Comparison of ENCODE assay signal across 9 mouse cellular contexts in genomic region chr8:91800523-91801240, GRCm38 (mm10). TPM values are rescaled to one million over a fixed set of nuclear protein-coding genes. Genes with fewer than 3 reads are reported as not detected.
DNase-seq lines count a peak whose midpoint lies in the region; ATAC-seq and TF ChIP-seq lines count a peak whose summit lies in the region.
"Had no signal": no experiment of that assay in that cellular context is flagged by ENCODE, and none has a peak within 500 bp of the region (broad histone marks: within the 10 kb centered on the region; RNA-seq: fewer than 3 reads in every experiment).

No protein-coding gene starts in this region.

- H3K4me1 ChIP-seq in forebrain, embryonic 16.5 days (replicated peaks; ENCODE audit: control insufficient read depth, insufficient read depth, low read length) = peaks cover 32% of the 10 kb centered on the region
- H3K4me1 ChIP-seq in kidney, embryonic 15.5 days = peaks cover 74% of the 10 kb centered on the region
- H3K4me1 ChIP-seq in midbrain, embryonic 12.5 days = peaks cover 70% of the 10 kb centered on the region

- peak overlapping the region; percentile 73 for H3K4me3 ChIP-seq in gastrocnemius, adult 2 months
- H3K4me3 ChIP-seq in forebrain, embryonic 16.5 days (replicated peaks; ENCODE audit: low read length) = peak overlapping the region; percentile 43
- peak overlapping the region; percentile 69 for H3K4me3 ChIP-seq in kidney, embryonic 15.5 days (replicated peaks)
- peak overlapping the region; percentile 88 for H3K4me3 ChIP-seq in midbrain, embryonic 12.5 days

- TF ChIP-seq CTCF in gastrocnemius, adult 2 months (IDR thresholded peaks at IDR 0.05) = no peak

- H3K36me3 ChIP-seq in forebrain, embryonic 16.5 days (ENCODE audit: control insufficient read depth, insufficient read depth) = no peaks in the 10 kb centered on the region
- no peaks in the 10 kb centered on the region for H3K36me3 ChIP-seq in kidney, embryonic 15.5 days
- peaks cover 12% of the 10 kb centered on the region for H3K36me3 ChIP-seq in midbrain, embryonic 12.5 days

- under 1% methylated on average over 58 of the region's 64 CpGs for WGBS in forebrain, embryonic 16.5 days
- WGBS in kidney, embryonic 15.5 days = under 1% methylated on average over 58 of the region's 64 CpGs
- under 1% methylated on average over 55 of the region's 64 CpGs for WGBS in midbrain, embryonic 12.5 days

- peak; percentile 56 for DNase-seq in gastrocnemius, adult 2 months
- DNase-seq in gastrocnemius, adult 18-20 months (ENCODE audit: low spot score) = no peak
- DNase-seq in adipocyte (ENCODE audit: low spot score) = peak; percentile 16
- no peak for DNase-seq in frontal cortex, postnatal 14 days (ENCODE audit: low spot score in 2 of 2)
- DNase-seq in layer of hippocampus, postnatal 36 days = no peak

- peak overlapping the region; percentile 47 for H3K9ac ChIP-seq in forebrain, embryonic 16.5 days (replicated peaks; ENCODE audit: low read depth, low read length)
- H3K9ac ChIP-seq in kidney, embryonic 15.5 days = peak overlapping the region; percentile 74
- peak overlapping the region; percentile 98 for H3K9ac ChIP-seq in midbrain, embryonic 12.5 days (replicated peaks)

- peak overlapping the region; percentile 70 for H3K4me2 ChIP-seq in forebrain, embryonic 16.5 days (ENCODE audit: low read length)
- H3K4me2 ChIP-seq in kidney, embryonic 15.5 days = peak overlapping the region; percentile 96
- peak overlapping the region; percentile 64 for H3K4me2 ChIP-seq in midbrain, embryonic 12.5 days (replicated peaks)

- intact Hi-C loops in gastrocnemius, adult 2 months (cut with DNase I) = no loop called here

- H3K9me3 ChIP-seq in forebrain, embryonic 16.5 days (ENCODE audit: control insufficient read depth, low read length) = no peaks in the 10 kb centered on the region
- no peaks in the 10 kb centered on the region for H3K9me3 ChIP-seq in kidney, embryonic 15.5 days (replicated peaks)
- no peaks in the 10 kb centered on the region for H3K9me3 ChIP-seq in midbrain, embryonic 12.5 days

- peak overlapping the region; percentile 81 for H3K27ac ChIP-seq in gastrocnemius, adult 2 months
- H3K27ac ChIP-seq in forebrain, embryonic 16.5 days (ENCODE audit: low read length) = no peak overlapping the region
- H3K27ac ChIP-seq in kidney, embryonic 15.5 days = peak overlapping the region; percentile 92
- peak overlapping the region; percentile 100 for H3K27ac ChIP-seq in midbrain, embryonic 12.5 days (replicated peaks)

- ATAC-seq in forebrain, embryonic 16.5 days = peak; percentile 19; the same call in 1 of the 2 replicates
- ATAC-seq in kidney, embryonic 15.5 days (replicated peaks; ENCODE audit: low FRiP score) = peak; percentile 5; the same call in 1 of the 2 replicates
- ATAC-seq in midbrain, embryonic 12.5 days (ENCODE audit: low FRiP score, low read depth) = 0 out of 2 replicates have a peak, but pooled peaks have one; percentile 4

- peaks cover 78% of the 10 kb centered on the region for H3K27me3 ChIP-seq in forebrain, embryonic 16.5 days (replicated peaks; ENCODE audit: control insufficient read depth, insufficient read depth, low read length)
- H3K27me3 ChIP-seq in kidney, embryonic 15.5 days = peaks cover 96% of the 10 kb centered on the region
- H3K27me3 ChIP-seq in midbrain, embryonic 12.5 days = peaks cover 35% of the 10 kb centered on the region

RNA-seq across cellular contexts. Expression of gene Irx3, which starts 1.2 kb away (rescaled TPM):
- total RNA-seq in gastrocnemius, adult 2 months (2021) = 1 to 10 TPM; 1.4 to 4.2 TPM
- total RNA-seq in gastrocnemius, adult 18-20 months (2021) = 1 to 10 TPM; 4.5 TPM
- polyA plus RNA-seq in forebrain, embryonic 16.5 days (2015; fragmentation: Nextera tagmentation; extraction: Ambion mirVana) = 0.68 and 1.1 TPM in 2 replicates
- 15.6 TPM in 2 replicates for polyA plus RNA-seq in kidney, embryonic 15.5 days (2015; fragmentation: Nextera tagmentation; extraction: Ambion mirVana)
- 73.4 and 73.9 TPM in 2 replicates for polyA plus RNA-seq in midbrain, embryonic 12.5 days (2016; fragmentation: Nextera tagmentation; extraction: Ambion mirVana)
- total RNA-seq in layer of hippocampus, postnatal 36 days (2021) = under 1 TPM; 0.23 to 0.25 TPM
- total RNA-seq: hematopoietic stem cell, adult 5-6 weeks had no signal

Comparison
In these comparisons a context has a peak if more than half of its experiments do, and no peak if none do; other contexts are left out.
1. DNase-seq: peak in gastrocnemius, adult 2 months (single experiment) and adipocyte (single experiment); none in gastrocnemius, adult 18-20 months (single experiment), frontal cortex, postnatal 14 days (0 of 2) and layer of hippocampus, postnatal 36 days (0 of 2).
2. H3K9ac ChIP-seq: peak in every context shown above with its lines; median percentile 98 in midbrain, embryonic 12.5 days; 74 in kidney, embryonic 15.5 days; 47 in forebrain, embryonic 16.5 days.
3. Peak in every context shown above with its lines, with median percentiles within 50 percentile points of each other: H3K4me3 ChIP-seq, ATAC-seq and H3K4me2 ChIP-seq.